Mouse (Mus musculus) lung, embryonic 14.5 days (tissue): Measurements from ENCODE around the gene Sebox. TPM values are rescaled to one million over a fixed set of nuclear protein-coding genes. Genes with fewer than 3 reads are reported as not detected.

ENCODE experiments used
- ATAC-seq: fragments of 200-750 bp; cut with Nextera tagmentation; 2 replicates; pipeline ENCODE4 v1.8.0; 2017; ENCODE audit warnings: mild to moderate bottlenecking, moderate TSS enrichment, moderate library complexity; ENCODE audit not compliant: insufficient read depth
- DNase-seq: peaks from one replicate; pipeline ENCODE4 v3.0.0-alpha.2; 2015
- H3K27ac ChIP-seq: fragments of 300-500 bp; sonication (generic); 2 replicates; pipeline ENCODE4 v1.5.1; 2014; ENCODE audit warnings: low read depth, mild to moderate bottlenecking, moderate library complexity
- H3K27me3 ChIP-seq: fragments of 300-500 bp; sonication (generic); 2 replicates; pipeline ENCODE4 v1.6.1; 2014; ENCODE audit warnings: low read length, control low read depth; ENCODE audit not compliant: insufficient read depth
- H3K36me3 ChIP-seq: fragments of 300-500 bp; sonication (generic); 2 replicates; pipeline ENCODE4 v1.6.1; 2014; ENCODE audit warnings: control low read depth; ENCODE audit not compliant: insufficient read depth
- H3K4me1 ChIP-seq: fragments of 300-500 bp; sonication (generic); 2 replicates; pipeline ENCODE4 v1.6.1; 2014; ENCODE audit warnings: antibody characterized with exemption, control low read depth; ENCODE audit not compliant: insufficient read depth
- H3K4me2 ChIP-seq: fragments of 300-500 bp; sonication (generic); 2 replicates; pipeline ENCODE4 v1.6.1; 2014; ENCODE audit warnings: mild to moderate bottlenecking
- H3K4me3 ChIP-seq: fragments of 300-500 bp; sonication (generic); 2 replicates; pipeline ENCODE4 v1.5.1; 2014; ENCODE audit warnings: low read depth, low read length
- H3K9ac ChIP-seq: fragments of 300-500 bp; sonication (generic); 2 replicates; pipeline ENCODE4 v1.6.1; 2014
- H3K9me3 ChIP-seq: fragments of 300-500 bp; sonication (generic); 2 replicates; pipeline ENCODE4 v1.6.1; 2016; ENCODE audit warnings: low read depth, low read length, control low read depth
- CTCF ChIP-seq: IDR thresholded peaks from 2 replicates; pipeline ENCODE4 v1.5.1; 2016; ENCODE audit warnings: antibody characterized with exemption, low read depth
- WGBS: fragments of 180-500 bp; shearing (Covaris S2); extraction: QIAGEN DNeasy Blood & Tissue Kit; methylation state at CpG from one replicate; pipeline ENCODE4 v1.1.7; 2014; 5-methylcytosine and 5-hydroxymethylcytosine counted together
- polyA plus RNA-seq: library from polyadenylated mRNA; unstranded; fragments of >200 nt; fragmentation: Nextera tagmentation; extraction: Ambion mirVana; gene quantifications from 2 replicates; pipeline ENCODE4 v1.2.1, GENCODE M21; 2014

Gene Sebox
- polyA plus RNA-seq, 1 experiment from 2014 or later, result not detected

- peak; percentile 24 for TF ChIP-seq CTCF
- WGBS, result 72% methylated on average over 4 of the region's 4 CpGs
- no peak for ATAC-seq
- Histone ChIP-seq H3K27me3 (no peaks in the 10 kb centered on the region), H3K4me1 (0 out of 2 replicates have a peak, but pooled peaks cover 12% of the 10 kb centered on the region), H3K9ac (no peak overlapping the region; the same call in 1 of the 2 replicates), H3K4me3 (peak overlapping the region; percentile 80), H3K36me3 (peaks cover 28% of the 10 kb centered on the region), H3K9me3 (no peaks in the 10 kb centered on the region), H3K4me2 (peak overlapping the region; percentile 69), H3K27ac (no peak overlapping the region)
- DNase-seq, result no peak
Measured at GRCm38 (mm10) chr11:78534516-78534915, 31.3 kb downstream of the Sebox start.

GRCm38 (mm10) chr11:78535376-78536079 is 32.3 kb downstream of the Sebox start:
- Histone ChIP-seq H3K27ac (peak overlapping the region; percentile 92), H3K4me1 (0 out of 2 replicates have a peak, but pooled peaks cover 12% of the 10 kb centered on the region), H3K36me3 (peaks cover 30% of the 10 kb centered on the region), H3K9ac (peak overlapping the region; percentile 75), H3K4me3 (peak overlapping the region; percentile 80), H3K4me2 (peak overlapping the region; percentile 69), H3K9me3 (no peaks in the 10 kb centered on the region), H3K27me3 (no peaks in the 10 kb centered on the region)
- DNase-seq (peak; percentile 82), ATAC-seq (peak; percentile 3; the same call in 1 of the 2 replicates)
- TF ChIP-seq CTCF, result no peak
- under 1% methylated on average over 23 of the region's 23 CpGs for WGBS

- Histone ChIP-seq H3K36me3 (peaks cover 30% of the 10 kb centered on the region), H3K4me1 (0 out of 2 replicates have a peak, but pooled peaks cover 12% of the 10 kb centered on the region), H3K27ac (peak within 1 kb of the TSS; percentile 92), H3K4me2 (peak within 1 kb of the TSS; percentile 92), H3K27me3 (no peaks in the 10 kb centered on the region), H3K9ac (peak within 1 kb of the TSS; percentile 89), H3K9me3 (no peaks in the 10 kb centered on the region), H3K4me3 (peak within 1 kb of the TSS; percentile 80)
- ATAC-seq, result peak; percentile 98
- DNase-seq, result peak; percentile 99
- no peak for TF ChIP-seq CTCF
- under 1% methylated on average over 52 of the region's 52 CpGs for WGBS
Measured at GRCm38 (mm10) chr11:78536080-78536689, 32.9 kb downstream of the Sebox start, which contains the start of the genes Tnfaip1 and Ift20. TSS of gene Tnfaip1 (minus strand) at chr11:78536332. TSS of gene Ift20 (plus strand) at chr11:78536361.

- no peaks in the 10 kb centered on the region for H3K9me3 ChIP-seq
- H3K4me1 ChIP-seq, result 0 out of 2 replicates have a peak, but pooled peaks cover 12% of the 10 kb centered on the region
- ATAC-seq (no peak), DNase-seq (no peak)
- H3K9ac ChIP-seq, result peak overlapping the region; percentile 89
- H3K27ac ChIP-seq, result peak overlapping the region; percentile 85
- TF ChIP-seq CTCF, result no peak
- peak overlapping the region; percentile 80 for H3K4me3 ChIP-seq
- H3K36me3 ChIP-seq, result peaks cover 35% of the 10 kb centered on the region
- WGBS, result under 1% methylated on average over 14 of the region's 14 CpGs
- H3K4me2 ChIP-seq, result peak overlapping the region; percentile 92
- H3K27me3 ChIP-seq, result no peaks in the 10 kb centered on the region
Measured at GRCm38 (mm10) chr11:78536690-78537084, 33.4 kb downstream of the Sebox start.

DNA sequence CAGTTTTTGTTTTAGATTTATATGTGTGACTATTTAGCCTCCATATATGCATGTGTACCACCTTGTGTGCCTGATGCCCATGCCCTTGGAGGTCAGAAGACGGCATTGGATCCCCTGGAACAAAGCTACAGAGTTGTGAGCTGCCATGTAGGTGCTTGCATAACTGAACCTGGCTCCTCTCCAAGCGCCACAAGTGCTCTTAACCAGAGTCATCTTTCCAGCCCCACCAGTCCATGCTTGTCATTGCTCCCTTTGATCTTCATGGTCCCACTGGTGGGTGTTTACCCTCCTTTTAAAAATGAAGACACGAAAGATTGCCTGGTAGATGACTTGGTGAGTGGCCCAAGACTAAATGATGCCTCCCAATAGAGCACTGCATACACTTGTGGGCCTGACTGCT is 37.1 kb downstream of the Sebox start:
- 65% methylated on average over 3 of the region's 3 CpGs for WGBS
- no peaks in the 10 kb centered on the region for H3K27me3 ChIP-seq
- no peak overlapping the region for H3K4me3 ChIP-seq
- H3K9ac ChIP-seq, result no peak overlapping the region
- no peak for TF ChIP-seq CTCF
- H3K36me3 ChIP-seq, result peaks cover 59% of the 10 kb centered on the region
- no peak for ATAC-seq
- H3K4me2 ChIP-seq, result no peak overlapping the region
- H3K4me1 ChIP-seq, result 0 out of 2 replicates have a peak, but pooled peaks cover 6% of the 10 kb centered on the region
- no peak overlapping the region for H3K27ac ChIP-seq
- H3K9me3 ChIP-seq, result no peaks in the 10 kb centered on the region
- no peak for DNase-seq

DNA sequence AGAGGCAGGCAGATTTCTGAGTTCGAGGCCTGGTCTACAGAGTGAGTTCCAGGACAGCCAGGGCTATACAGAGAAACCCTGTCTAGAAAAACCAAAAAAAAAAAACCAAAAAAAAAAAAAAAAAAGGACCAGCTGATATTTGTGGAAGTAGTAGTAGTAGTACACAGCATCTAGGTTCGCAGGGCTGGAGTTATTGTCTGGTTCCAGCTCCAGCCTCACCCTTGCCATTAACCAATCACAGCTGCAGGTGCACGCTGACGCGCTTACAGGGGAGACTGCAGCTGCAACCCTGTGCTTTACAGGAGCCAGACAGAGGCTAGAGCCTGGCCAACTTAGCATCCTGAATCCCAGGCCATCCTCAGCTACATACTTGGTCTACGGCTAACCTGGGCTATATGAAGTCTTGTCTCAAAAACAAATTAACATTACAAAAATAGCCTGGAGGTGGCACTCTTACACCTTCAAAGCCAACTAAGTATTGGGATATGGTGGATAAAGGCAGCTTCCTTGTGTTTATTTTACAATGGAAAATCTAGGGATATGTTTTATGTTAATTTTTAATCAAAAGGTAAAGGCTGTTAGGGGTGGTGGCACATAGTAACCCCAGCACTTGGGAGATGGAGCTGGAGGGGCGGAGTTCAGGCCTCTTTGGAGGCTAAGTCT is 41.3 kb downstream of the Sebox start:
- peaks cover 55% of the 10 kb centered on the region for H3K36me3 ChIP-seq
- no peaks in the 10 kb centered on the region for H3K27me3 ChIP-seq
- H3K27ac ChIP-seq, result no peak overlapping the region
- H3K9ac ChIP-seq, result no peak overlapping the region
- H3K4me3 ChIP-seq, result no peak overlapping the region
- ATAC-seq (0 out of 2 replicates have a peak, but pooled peaks have one; percentile 28), DNase-seq (no peak)
- H3K4me1 ChIP-seq, result peaks cover 5% of the 10 kb centered on the region
- H3K9me3 ChIP-seq, result no peaks in the 10 kb centered on the region
- 95% methylated on average over 7 of the region's 7 CpGs for WGBS
- TF ChIP-seq CTCF, result 0 out of 2 replicates have a peak, but pooled peaks have one; percentile 2
- no peak overlapping the region for H3K4me2 ChIP-seq
